Mouse (Mus musculus) left cerebral cortex, adult 11 months (tissue): ENCODE results near the gene Lrig1.

Experiments
- DNase-seq: peaks from one replicate; pipeline ENCODE4 v3.0.0; 2022; ENCODE audit warnings: low spot score

Gene Lrig1

DNA sequence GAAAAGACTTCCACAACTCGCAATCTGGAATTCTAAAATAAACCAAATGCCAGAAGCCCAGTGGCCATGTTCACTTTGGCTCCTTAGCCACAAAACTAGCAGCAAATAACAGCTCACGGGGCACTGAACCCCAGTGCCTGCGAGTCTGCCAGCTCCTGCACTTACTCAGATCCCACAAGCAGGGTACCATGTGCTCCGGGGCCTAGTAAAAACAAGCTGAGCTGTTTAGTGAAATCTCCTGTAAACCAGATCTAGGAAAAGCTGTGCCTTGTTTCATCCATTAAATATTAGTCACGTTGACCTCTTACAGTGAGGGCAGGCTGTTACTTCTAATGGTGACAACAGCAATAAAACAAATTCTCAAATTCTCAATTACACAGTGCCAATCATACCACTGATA, 81.3 kb downstream of the Lrig1 start:
- no peak for DNase-seq

DNA sequence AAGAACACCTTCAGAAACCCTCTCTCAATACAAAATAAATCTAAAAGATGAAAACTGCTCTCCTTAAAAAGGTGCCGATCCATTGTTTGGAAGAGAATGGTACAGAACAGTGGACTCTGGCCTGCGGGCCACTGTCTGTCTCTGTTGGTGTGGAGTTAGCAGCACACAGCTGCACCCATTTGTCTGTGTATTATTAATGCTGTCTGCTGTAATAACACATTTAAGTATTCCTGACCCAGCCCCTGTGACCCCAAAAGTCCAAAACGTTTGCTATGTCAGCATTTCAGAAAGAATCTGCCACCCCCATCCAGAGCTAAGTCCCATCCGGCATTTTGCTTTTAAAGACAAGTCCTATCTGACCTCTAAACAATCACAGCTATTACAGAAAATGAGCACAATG, 84.0 kb downstream of the Lrig1 start:
- no peak for DNase-seq

DNA sequence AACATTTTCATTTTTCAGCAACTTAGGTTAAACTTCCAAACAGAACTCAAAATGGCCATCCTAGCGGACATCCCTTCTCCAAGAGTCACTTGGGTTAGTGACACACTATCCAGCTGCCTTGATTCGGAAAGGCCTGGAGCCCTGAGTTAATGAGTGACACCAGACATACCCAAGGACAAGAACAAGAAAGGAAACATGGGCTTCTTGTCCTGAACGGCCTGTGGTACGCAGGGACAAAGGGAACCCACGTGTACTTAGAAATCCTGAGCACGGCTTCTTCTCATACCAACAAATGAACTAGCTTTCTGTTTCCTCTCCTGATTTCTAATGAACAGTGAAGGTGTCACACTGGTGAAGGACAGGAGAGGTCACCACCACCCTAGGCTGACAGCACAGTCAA, 85.6 kb downstream of the Lrig1 start:
- no peak for DNase-seq

DNA sequence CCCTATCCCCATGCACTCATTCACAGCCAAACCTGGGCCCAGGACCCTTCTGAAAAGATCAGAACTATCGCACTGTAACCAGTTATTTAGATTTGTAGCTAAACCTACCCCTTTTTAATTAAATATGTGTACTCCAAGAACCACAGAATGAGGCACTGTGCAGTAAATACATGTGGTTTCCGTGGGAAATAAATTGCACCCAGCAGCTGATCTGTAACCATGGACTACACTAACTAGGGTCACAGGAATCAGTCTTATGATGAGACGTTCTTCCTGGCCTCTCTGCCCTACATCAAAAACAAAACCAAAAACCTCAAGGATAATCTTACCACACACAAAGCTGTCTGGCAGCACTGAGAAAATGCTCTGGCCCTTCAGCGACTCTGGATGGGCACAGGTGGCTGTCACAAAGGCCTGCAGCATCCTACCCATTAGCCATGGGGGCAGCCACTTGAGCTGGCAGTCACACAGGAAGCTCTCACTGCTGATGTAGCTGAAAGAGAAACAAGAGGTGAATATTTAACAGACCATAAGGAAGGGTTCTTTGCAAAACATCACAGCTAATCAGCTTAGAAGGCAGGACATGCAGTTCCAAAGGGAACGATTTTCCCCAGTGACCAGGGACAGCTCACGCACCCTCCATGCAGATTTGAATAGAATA, 86.6 kb downstream of the Lrig1 start:
- no peak for DNase-seq

DNA sequence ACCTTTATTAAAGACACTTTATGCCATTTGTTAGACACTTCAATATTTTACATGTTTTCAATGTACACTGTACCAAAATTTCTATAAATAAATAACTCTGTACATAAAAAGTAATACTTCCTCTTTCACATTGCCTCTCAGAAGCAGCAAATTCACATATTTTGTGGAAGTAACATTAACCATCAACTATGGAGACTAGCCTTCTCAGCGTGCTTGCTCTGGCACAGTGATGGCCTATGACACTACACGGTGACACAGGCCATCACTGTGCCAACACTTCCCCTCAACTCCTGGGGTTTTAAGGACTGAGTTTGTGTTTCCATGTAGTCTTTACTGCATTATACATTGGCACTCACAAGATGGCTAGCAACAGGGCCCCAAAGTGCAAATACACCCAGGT, 95.4 kb downstream of the Lrig1 start:
- no peak for DNase-seq

DNA sequence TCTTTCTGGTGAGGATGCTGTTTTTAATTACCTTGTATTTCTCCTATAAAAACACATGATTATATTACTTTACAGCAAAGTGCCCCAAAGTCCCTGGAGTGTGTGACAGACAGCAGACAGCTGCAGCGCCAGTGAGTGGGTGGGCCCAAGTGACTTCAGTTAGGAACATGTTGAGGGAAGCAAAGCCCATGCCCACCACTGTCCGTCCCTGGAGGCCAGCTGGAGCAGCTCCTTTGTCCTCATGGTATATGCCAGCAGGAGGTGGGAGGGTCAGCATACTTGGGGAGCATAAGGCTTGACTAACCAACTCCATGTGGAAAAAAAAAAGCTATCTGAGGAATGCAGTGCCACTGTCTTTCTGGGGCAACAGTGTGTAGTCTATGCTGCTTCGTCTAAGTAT, 95.9 kb downstream of the Lrig1 start:
- no peak for DNase-seq

DNA sequence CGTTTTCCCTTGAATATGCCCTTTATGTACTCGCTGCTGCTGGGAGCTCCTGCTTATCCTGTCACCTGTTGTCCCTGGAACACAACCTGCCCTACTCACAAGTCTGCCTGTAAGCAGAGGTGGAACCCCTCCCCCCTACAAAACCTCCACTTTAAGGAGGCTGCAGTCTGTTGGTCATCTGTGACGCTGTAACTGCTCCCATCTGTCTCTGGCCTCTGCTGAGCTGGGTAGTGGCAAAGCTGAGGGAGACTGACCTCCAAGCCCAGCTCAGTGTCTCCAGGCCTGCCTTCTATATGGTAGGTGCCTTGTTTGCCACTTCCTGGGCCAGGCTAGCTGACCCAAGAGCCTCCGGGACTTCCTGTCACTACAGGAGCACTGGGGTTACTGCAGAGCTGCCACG, 98.1 kb downstream of the Lrig1 start:
- no peak for DNase-seq

DNA sequence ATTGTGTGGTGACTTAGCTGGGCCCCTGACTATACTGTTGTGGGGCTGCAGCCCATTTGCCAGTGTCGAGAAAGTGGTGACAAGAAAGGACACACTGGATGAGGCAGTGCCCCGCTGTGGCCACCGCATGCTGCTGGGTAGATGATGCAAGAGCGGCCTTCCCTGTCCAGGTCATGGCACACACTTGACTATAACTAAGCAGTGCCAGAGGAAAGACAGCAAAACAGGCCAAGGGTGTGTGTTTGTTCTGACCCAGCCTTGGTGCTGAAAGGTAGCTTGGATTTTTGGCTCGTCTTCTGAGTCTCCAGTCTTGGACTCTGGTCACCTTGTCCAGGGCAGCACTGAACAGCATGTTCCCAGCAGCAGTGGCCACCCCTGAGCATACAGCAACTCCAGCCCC, 98.9 kb downstream of the Lrig1 start:
- DNase-seq: no peak

DNA sequence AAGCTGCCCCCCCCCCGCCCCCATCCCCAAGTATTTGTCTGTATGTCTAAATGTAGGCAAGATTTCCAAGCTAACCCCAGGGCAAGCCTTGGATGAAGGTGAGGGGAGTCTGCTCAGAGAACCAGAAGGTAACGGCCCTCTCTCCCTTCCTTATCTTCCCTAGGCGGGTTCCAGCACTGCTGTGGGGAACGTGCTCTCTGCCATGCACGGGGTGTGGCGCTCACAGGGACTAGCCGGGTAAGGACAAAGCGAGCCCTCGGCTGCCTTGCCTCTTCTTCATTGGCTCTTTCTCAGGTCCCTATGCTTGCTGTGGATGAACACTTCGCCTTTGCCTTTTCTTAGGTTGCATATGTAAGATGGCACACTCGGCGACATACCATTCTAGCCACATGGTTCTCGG, 100.9 kb downstream of the Lrig1 start:
- no peak for DNase-seq

DNA sequence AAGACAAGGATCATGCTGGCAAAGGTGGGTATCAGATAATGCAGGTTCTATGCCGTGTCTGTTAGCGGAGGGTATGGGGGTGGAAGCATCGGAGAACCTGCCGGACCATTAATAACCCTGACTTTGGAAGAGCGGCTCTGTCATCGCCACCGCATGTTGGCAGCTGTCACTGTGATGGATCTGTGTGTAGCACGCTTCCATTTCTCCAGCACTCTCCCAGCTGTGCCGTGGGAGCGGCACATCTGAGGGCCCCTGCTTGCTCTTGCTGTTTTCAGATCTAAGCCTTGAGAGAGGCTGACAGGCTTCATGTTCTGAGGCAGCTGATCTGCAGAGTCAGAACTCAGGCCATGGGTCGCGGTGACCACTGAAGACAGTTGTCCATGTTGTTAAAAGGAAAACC, 101.5 kb downstream of the Lrig1 start:
- no peak for DNase-seq

DNA sequence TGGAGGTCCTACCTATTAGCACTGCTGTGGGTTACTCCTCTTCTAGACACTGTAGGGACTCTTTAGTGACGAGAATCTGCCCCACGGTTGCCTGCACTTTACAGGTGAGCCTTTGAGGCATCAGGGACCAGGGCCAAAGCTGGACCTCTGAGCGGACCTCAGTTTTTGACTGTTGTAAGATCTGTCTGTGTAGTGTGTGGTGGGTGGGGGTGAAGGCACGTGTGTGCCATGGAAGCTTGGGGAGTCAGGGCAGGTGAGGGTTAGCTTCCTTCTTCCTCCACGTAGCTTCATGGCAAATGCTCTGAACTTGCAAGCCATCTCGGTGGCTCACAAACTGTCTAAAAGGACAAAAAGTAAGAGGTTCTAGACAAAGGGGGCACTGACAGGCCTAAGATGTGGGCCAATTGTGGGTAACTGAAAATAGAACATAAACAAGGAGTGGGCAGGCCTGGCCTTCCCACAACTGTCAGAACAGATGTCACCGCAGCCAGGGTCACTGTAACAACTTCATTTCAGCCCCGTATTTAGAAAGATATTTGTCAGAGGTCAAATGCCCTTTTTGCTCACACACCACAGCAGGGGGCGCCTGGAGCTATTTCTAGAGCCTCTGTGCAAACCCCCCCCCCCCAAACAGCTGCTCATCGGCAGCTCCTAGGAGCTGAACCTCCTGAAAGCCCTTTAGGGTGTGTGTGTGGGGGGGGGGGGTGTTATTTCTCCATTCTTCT, 103.0 kb downstream of the Lrig1 start:
- no peak for DNase-seq

DNA sequence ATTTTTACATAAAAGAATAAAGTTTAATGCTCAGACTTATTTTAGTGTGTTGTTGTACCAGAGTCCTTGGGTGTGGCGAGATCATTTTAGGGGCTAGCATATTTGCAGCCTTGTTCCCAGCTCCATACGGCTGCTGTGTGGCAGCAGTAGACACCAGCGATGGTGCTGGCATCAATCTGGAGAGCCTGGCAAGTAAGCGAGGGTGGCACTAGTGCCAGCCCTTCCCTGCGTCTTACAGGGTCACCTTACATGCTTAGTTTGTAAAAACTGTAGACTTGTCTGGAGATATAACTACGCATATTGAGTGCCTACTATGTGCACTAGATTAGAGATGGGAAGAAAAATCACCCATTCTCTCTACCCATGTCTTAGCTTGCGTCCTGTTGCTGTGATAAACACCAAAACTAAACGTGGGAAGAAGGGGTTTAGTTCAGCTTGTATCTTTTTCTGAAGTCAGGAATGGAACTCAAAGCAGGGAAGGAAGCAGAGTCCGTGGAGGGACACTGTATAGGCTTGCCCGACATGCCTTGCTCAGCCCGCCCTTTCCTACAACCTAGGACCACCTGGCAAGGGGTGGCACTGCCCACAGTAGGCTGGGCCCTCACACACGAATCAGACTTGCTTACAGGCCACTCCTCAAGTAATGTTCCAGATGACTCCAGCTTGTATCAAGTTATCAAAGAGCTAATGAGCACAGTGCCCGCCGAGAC, 103.8 kb downstream of the Lrig1 start:
- no peak for DNase-seq

DNA sequence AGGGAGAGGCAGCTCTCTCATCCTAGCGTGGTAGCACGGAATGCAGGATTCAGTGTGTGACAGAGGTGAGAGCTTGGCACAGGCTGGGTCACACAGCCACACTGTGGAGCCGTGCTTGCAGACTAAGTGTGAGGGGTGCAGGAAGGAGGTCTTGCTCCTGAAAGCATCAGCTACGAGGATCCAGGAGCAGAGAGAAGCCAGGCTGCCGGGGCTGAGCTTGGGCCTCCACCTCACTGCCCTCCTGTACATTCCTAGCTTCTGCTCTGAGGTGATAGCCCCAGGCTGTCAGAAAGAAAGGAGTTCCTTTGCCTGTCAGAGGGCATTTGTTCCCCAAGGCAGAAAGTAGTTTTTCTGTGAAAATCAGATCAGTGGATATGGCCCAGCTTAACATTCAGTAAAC, 104.8 kb downstream of the Lrig1 start:
- DNase-seq: no peak

DNA sequence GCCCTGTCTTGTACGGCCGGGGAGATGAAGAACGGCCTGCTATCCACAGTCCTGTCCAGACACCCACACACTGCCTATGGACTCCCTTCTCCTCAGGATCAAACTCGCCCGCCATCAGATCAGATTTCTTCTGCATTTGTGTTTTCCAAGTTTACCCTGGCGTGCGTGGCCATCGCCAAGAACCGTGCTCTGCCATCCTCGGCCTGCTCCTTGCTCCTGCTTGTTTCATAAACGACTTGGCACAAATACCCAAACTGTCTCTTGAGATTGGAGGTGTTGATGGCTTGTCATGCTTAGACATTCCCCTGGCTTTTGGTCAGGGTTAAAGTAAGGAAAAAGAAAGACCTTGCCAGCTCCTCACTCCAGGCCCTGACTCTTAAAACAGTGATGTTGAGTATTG, 105.2 kb downstream of the Lrig1 start:
- DNase-seq: no peak

DNA sequence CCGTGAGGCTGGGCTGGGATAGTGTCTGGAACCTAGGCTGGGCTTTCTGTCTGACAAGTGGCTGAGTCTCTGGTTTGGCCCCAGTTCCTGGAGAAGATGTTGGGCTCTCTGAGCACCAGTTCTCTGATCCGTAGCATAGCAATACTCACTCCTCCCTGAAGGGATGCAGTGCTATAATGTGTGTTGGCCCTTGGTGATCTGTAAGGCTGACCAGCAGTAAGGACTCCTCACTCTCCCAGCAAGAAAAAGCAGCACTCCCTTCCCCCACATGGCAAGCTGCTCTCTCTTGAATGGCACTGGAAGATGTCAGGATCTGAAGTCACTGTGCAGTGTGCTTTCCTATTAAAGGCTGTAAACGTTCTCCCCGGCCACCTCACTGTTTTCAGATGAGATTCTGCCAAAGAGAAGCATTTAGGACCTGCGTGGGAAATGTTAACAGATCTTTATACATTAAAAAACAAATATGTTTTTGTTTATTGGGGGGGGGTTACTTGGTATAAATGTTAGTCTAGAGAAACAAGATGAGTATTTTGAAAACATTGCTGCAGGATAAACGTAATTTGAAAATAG, 105.8 kb downstream of the Lrig1 start:
- no peak for DNase-seq

DNA sequence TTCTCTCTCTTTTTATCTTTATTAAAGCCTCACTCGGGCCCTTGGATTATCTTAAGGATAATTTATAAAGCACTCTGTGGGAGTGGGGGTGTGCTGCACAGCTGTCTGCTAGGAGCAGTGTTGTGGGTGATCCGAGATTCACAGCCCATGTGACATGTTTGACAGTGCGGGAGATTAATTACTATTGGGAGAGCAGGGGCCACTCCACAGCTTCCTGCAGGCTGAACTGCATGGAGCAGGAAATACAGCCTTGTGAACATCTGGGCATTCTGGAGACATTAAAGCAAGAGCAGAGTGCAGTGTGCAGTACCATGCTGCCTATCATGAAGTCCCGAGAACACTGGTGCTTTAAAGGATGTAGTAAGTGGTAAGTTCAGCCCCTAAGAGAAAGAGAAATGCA, 107.2 kb downstream of the Lrig1 start:
- no peak for DNase-seq

DNA sequence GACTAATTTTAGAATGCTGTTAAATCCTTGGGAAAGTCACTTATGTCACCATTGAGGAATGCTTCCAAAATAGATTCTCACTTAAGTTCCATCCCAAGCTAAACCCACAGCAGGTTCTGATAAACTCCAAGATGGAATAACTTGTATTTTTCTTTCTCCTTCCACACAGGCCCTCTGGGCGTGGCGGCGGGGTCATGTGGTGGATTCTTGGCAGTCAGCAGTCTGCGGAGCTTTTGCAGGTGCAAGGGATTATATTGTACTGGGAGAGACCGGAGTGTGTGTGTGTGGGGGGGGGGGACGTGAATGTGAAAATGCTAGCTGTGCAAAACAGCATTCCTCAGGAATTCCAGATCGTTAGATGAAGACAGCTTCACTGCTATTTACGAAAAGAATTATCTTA, 107.7 kb downstream of the Lrig1 start:
- DNase-seq: no peak

DNA sequence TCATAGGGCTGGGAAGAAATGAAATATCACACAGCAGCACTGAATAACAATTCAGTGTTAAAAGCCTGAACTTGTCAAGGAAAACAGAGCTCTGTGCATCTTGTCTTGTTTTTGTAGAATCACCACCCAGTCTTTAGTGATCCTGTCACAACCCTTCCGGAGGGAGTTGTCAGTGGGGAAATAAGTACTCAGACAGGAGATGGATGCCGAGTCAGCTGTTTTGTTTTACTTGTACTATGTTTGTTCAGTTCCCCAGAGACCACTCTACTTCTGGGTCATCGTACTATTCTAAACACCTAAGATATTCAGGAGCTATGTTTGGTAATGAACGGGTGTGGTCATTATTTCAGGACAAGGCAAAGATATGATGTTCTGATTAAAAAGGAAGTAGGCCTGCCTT, 111.6 kb downstream of the Lrig1 start:
- DNase-seq: no peak

DNA sequence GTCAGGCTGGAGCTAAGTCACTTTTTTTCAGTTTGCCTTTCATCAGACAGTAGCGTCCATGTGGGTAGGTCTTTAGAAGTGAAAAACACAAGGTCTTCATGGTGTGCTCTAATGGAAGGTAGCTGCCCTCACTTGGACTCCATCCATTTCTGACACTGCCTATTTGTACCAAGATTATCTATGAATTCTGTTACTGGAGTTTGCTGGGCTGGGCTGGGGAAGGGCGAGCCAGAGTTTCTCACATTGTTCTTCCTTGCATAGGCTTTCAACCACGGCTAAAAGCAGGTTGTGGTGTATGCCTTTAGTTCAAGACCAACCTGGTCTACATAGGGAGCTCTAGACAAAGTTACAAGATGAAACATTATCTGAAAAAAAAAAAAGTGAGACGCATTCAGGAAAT, 115.0 kb downstream of the Lrig1 start:
- DNase-seq: no peak

DNA sequence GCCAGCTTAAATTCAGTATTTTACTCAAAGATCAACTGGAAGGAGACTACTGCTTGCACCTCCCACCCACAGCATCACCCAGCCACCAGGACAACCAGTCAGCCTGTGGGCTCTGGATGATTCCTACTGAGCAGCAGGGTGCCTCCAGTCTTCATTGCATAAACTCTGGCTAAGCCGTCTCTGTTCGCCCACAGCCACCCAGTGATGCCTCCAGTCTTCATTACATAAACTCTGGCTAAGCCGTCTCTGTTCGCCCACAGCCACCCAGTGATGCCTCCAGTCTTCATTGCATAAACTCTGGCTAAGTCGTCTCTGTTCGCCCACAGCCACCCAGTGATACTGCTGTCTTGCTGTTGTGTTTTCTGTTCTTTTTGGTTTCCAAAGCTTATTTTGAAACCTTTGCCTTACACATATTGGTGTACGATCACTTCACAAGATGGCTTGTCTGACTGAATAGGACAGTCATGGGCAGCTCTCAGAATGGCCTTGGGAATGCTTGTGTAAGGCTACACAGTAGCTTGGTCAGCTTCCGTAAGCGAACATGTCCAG, 115.7 kb downstream of the Lrig1 start:
- peak; percentile 52 for DNase-seq

DNA sequence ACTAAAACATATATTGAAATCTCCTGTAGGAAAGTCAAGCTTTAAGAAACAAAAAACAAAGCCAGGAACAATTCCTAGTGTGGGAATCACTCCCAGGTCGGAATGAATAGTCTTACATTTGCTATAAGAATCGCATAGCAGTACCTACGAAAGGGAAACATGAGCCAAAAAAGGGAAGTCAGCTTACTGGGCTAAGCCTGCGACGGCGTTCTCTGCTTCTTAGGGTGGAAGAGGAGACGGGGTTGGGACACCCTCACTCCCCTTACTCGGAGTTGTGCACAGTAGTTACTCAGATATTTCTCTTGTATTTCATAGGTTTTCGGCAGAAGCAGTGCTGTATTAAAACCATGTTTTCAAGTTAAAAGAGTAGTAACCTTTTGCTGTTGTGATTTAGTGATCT, 117.9 kb downstream of the Lrig1 start:
- DNase-seq: no peak

DNA sequence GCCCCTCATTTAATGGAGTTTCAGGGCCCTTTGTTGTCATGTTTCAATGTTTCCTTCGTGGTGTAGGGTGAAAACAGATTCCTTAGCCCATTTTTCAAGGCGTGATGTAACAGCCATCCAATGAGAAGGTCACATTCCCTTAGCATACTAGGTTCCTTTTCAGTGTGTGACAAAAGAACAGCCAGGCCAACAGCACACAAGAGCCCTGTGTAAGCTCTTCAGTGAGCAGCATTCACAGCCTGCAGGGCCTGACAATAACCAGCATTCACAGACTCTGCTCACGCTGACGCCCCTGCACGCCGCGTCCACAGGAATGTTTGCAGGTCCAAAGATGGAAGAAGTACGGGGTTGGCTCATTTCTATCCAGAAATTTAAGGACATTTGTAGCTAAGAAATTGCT, 122.0 kb downstream of the Lrig1 start:
- peak; percentile 39 for DNase-seq
